Mouse (Mus musculus) liver, embryonic 14.5 days (tissue): ENCODE results near the gene Mpv17l2. TPM values are rescaled to one million over a fixed set of nuclear protein-coding genes. Genes with fewer than 3 reads are reported as not detected.

Source experiments
- ATAC-seq: fragments of 200-750 bp; cut with Nextera tagmentation; 2 replicates; pipeline ENCODE4 v1.8.0; 2017; ENCODE audit warnings: moderate number of reproducible peaks, mild to moderate bottlenecking, moderate library complexity; ENCODE audit not compliant: insufficient read depth
- DNase-seq, 3 experiments: peaks; one replicate each; pipeline ENCODE4 v3.0.0-alpha.2; 2012 to 2013; ENCODE audit warnings: low read depth in 3 of 3, low spot score in 3 of 3
- H3K27ac ChIP-seq: fragments of 300-500 bp; sonication (generic); 2 replicates; pipeline ENCODE4 v1.5.1; 2014; ENCODE audit warnings: moderate library complexity, mild to moderate bottlenecking, control low read depth, inconsistent platforms
- H3K27me3 ChIP-seq: fragments of 300-500 bp; sonication (generic); 2 replicates; pipeline ENCODE4 v1.6.1; 2014; ENCODE audit warnings: mild to moderate bottlenecking, low read length, moderate library complexity; ENCODE audit not compliant: control insufficient read depth, insufficient read depth
- H3K36me3 ChIP-seq: fragments of 300-500 bp; sonication (generic); replicated peaks from 2 replicates; pipeline ENCODE4 v1.6.1; 2014; ENCODE audit warnings: low read depth; ENCODE audit not compliant: control insufficient read depth, insufficient read depth
- H3K4me1 ChIP-seq, 2 experiments: fragments of 200-500 bp in 1 of 2; fragments of 300-500 bp in 1 of 2; sonication (generic) in 1 of 2; replicated peaks; 2 replicates each; pipeline ENCODE4 v1.6.1; 2012 to 2014; ENCODE audit warnings: antibody characterized with exemption in 1 of 2, inconsistent platforms in 1 of 2, low read length in 1 of 2; ENCODE audit not compliant: control insufficient read depth in 2 of 2, insufficient read depth in 2 of 2
- H3K4me2 ChIP-seq: fragments of 300-500 bp; sonication (generic); 2 replicates; pipeline ENCODE4 v1.6.1; 2014; ENCODE audit warnings: low read depth, mild to moderate bottlenecking, control low read depth, moderate library complexity
- H3K4me3 ChIP-seq, 2 experiments: fragments of 200-500 bp in 1 of 2; fragments of 300-500 bp in 1 of 2; sonication (generic) in 1 of 2; 2 replicates each; pipeline ENCODE4 v1.5.1; 2012 to 2014; ENCODE audit warnings: low read depth in 2 of 2, low read length in 2 of 2, mild to moderate bottlenecking in 2 of 2, control low read depth in 1 of 2, inconsistent platforms in 1 of 2, moderate library complexity in 1 of 2; ENCODE audit not compliant: insufficient read depth in 1 of 2
- H3K9ac ChIP-seq: fragments of 300-500 bp; sonication (generic); replicated peaks from 2 replicates; pipeline ENCODE4 v1.6.1; 2014; ENCODE audit warnings: mild to moderate bottlenecking, control low read depth, moderate library complexity
- H3K9me3 ChIP-seq: fragments of 300-500 bp; sonication (generic); 2 replicates; pipeline ENCODE4 v1.6.1; 2016; ENCODE audit warnings: low read length, mixed read lengths; ENCODE audit not compliant: control insufficient read depth
- CTCF ChIP-seq: IDR thresholded peaks from 2 replicates; pipeline ENCODE4 v1.5.1; 2016; ENCODE audit warnings: antibody characterized with exemption, low read depth, control low read depth
- EP300 ChIP-seq: IDR thresholded peaks from 2 replicates; pipeline ENCODE4 v1.6.1; 2016; ENCODE audit warnings: antibody characterized with exemption, low read depth
- WGBS: fragments of 180-500 bp; shearing (Covaris S2); extraction: QIAGEN DNeasy Blood & Tissue Kit; methylation state at CpG from one replicate; pipeline ENCODE4 v1.1.7; 2014; ENCODE audit not compliant: insufficient replicate concordance; 5-methylcytosine and 5-hydroxymethylcytosine counted together
- polyA plus RNA-seq, 2 experiments: library from polyadenylated mRNA; depleted of rRNA in 1 of 2; stranded (reverse) in 1 of 2; unstranded in 1 of 2; fragments of >200 nt; fragmentation: Nextera tagmentation in 1 of 2; extraction: Ambion mirVana in 1 of 2; gene quantifications; 2 replicates each; pipeline versions ENCODE4 v1.2.1 to v1.2.3; 2012 to 2014

Gene Mpv17l2
- polyA plus RNA-seq, 2 experiments, result 28.5 to 39.8 TPM

DNA sequence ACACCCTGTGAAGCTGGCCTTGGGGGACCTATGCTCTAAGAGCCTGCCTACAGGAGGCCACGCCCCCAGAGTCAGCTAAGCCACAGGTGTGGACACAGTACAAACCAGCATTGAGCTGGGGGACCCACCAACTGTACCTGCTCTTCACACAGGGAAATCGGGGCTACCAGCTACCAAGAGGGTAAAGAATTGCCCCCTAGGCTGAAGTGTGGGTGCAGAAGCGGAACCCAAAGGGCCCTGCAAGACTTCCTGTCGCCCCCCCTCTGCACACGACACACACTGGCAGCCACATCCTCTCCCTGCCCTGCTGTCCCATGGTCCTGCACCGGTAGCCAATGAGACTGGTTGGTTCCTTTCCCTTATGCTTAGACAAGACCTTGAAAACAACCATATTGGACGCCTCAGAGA is 30.6 kb upstream of the Mpv17l2 start:
- Histone ChIP-seq H3K9ac (peak overlapping the region; percentile 78), H3K27me3 (peaks cover 6% of the 10 kb centered on the region; the same call in 1 of the 2 replicates), H3K4me2 (peak overlapping the region; percentile 74), H3K9me3 (no peaks in the 10 kb centered on the region), H3K4me1 (peaks cover 17 to 27% of the 10 kb centered on the region in 2 experiments), H3K36me3 (no peaks in the 10 kb centered on the region; the same call in 1 of the 2 replicates), H3K27ac (no peak overlapping the region), H3K4me3 (peak overlapping the region; percentile 67 to 68)
- TF ChIP-seq EP300, result no peak
- TF ChIP-seq CTCF, result no peak
- WGBS, result 10% methylated on average over 7 of the region's 7 CpGs
- DNase-seq (peak in 2 of 3 experiments; percentile 32 to 39), ATAC-seq (peak; percentile 27)

DNA sequence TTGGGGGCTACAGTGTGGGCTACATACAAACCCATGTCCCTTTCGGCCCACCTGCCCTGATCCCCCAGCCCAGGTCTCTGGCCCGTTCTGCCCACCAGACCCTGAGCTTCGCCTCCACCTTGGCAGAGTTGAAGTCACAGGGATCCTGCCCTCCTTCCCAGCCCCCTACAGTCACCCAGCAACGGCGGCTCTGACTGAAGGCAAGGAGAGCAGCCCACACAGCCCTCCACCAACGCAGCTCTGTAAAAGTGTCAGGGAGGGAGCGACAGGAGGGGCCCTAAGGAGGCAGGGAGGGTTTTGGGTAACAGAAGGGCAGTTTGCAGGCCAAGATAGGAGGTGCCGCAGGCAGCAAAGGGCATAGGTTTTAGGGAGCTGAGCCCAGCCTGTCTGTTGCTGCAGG is 30.1 kb upstream of the Mpv17l2 start:
- Histone ChIP-seq H3K27ac (no peak overlapping the region), H3K4me2 (peak overlapping the region; percentile 74), H3K9ac (peak overlapping the region; percentile 46), H3K4me3 (peak overlapping the region; percentile 67 to 68), H3K4me1 (peaks cover 17 to 32% of the 10 kb centered on the region in 2 experiments), H3K27me3 (peaks cover 5% of the 10 kb centered on the region; the same call in 1 of the 2 replicates), H3K36me3 (peaks cover 3% of the 10 kb centered on the region), H3K9me3 (no peaks in the 10 kb centered on the region)
- ATAC-seq, result no peak
- DNase-seq, result no peak
- WGBS, result 47% methylated on average over 8 of the region's 8 CpGs
- TF ChIP-seq EP300 (no peak), CTCF (no peak)

DNA sequence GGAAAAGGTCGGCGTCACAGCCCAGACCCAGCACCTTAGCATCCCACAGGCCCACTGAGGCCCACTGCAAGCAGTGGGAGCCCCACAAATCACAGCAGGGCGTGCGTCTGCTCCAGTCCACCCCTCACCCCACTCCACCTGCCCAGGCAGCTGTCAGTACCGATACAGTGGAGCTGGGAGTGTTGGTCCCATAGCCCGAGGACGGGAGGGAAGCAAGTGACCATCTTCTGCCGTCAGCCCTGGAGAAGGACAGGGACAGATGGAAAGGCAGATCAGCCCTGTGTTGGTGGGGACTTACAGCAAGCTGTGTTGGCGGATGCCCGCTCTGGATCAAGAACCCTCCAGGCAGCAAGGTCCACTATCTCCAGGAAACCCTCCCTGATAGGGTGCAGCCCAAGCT is 28.3 kb upstream of the Mpv17l2 start:
- no peaks in the 10 kb centered on the region for H3K9me3 ChIP-seq
- TF ChIP-seq EP300, result no peak
- no peak for TF ChIP-seq CTCF
- H3K4me3 ChIP-seq, result no peak overlapping the region
- peaks cover 17 to 33% of the 10 kb centered on the region in 2 experiments for H3K4me1 ChIP-seq
- 80% methylated on average over 10 of the region's 10 CpGs for WGBS
- DNase-seq, result no peak
- H3K27me3 ChIP-seq, result no peaks in the 10 kb centered on the region
- no peak overlapping the region for H3K9ac ChIP-seq
- ATAC-seq, result no peak
- no peak overlapping the region for H3K4me2 ChIP-seq
- peaks cover 8% of the 10 kb centered on the region for H3K36me3 ChIP-seq
- no peak overlapping the region for H3K27ac ChIP-seq

DNA sequence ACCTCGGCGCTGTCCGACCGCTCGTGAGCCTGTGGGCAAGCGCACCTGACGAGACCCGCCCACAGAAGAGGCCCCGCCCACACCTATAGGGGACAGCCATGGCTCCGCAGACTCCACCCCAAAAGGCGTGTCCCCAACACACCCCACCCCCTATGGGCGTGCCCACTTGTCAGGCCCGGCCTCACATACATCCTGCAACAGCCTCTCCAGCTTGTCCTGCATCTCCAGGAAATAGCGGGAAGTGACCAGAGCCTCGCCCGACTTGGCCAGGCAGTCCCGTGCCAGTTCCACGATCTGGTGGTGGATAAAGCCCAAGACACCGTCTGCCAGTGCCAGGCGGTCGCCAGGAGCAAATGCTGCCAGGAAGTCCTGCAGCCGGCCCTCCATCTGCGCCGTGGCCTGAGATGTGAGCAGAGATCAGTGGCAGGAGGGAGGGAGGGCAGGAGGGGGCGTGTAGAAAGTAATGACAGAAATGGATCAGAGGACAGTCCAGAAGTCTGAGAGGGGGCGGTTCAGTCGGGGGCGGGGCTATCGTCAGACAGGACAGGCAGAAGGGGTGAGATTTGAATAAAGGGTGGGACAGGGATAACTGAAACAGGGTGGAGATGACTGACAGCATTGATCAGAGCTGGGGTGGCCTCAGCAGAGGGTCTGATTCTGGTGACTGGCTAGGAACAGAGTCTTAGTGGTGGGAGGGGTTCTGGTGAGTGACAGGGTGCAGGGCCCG is 27.4 kb upstream of the Mpv17l2 start:
- H3K27ac ChIP-seq, result no peak overlapping the region
- H3K4me1 ChIP-seq, result peaks cover 17 to 30% of the 10 kb centered on the region in 2 experiments
- peaks cover 10% of the 10 kb centered on the region for H3K36me3 ChIP-seq
- H3K4me2 ChIP-seq, result no peak overlapping the region
- no peak overlapping the region for H3K4me3 ChIP-seq
- WGBS, result 69% methylated on average over 30 of the region's 30 CpGs
- no peaks in the 10 kb centered on the region for H3K9me3 ChIP-seq
- H3K27me3 ChIP-seq, result no peaks in the 10 kb centered on the region
- no peak for DNase-seq
- TF ChIP-seq EP300 (no peak), CTCF (no peak)
- no peak for ATAC-seq
- no peak overlapping the region for H3K9ac ChIP-seq

DNA sequence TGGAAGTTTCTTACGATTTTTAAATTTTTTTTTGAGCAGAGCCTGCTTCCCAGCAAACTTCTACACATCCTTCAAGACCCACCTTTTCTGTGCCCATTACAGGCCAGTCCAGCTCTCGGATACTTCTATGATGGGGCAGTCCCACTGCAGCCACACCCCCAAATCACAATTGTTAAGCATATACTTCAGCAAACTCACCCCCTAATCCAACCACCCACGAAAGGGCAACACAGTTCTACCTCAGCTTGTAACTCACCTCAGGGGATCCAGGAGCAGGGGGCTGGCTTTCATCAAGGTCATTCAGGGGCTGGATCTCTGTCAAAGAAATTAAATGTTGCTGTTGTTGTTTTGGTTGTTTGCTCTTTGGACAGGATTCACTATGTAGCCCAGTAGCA is 26.3 kb upstream of the Mpv17l2 start:
- DNase-seq (no peak), ATAC-seq (no peak)
- no peaks in the 10 kb centered on the region for H3K27me3 ChIP-seq
- no peak overlapping the region for H3K4me2 ChIP-seq
- WGBS, result 73% methylated on average over 3 of the region's 3 CpGs
- TF ChIP-seq CTCF (no peak), EP300 (no peak)
- no peaks in the 10 kb centered on the region for H3K9me3 ChIP-seq
- no peak overlapping the region for H3K27ac ChIP-seq
- peaks cover 15 to 23% of the 10 kb centered on the region in 2 experiments for H3K4me1 ChIP-seq
- no peak overlapping the region for H3K9ac ChIP-seq
- no peak overlapping the region for H3K4me3 ChIP-seq
- peaks cover 11% of the 10 kb centered on the region for H3K36me3 ChIP-seq
